Mouse (Mus musculus): ENCODE results near the gene Myo15b. TPM values are rescaled to one million over a fixed set of nuclear protein-coding genes. Genes with fewer than 3 reads are reported as not detected.
A peak's percentile ranks its signal among the peaks of the same experiment; 100 is the strongest.

The Myo15b gene
- polyA plus RNA-seq, 1 experiment from 2014 or later, result 11.1 TPM

GRCm38 (mm10) chr11:115819915-115820623 is 38.1 kb upstream of the Myo15b start:
- H3K4me1 ChIP-seq, result peaks cover 29% of the 10 kb centered on the region
- 71% methylated on average over 16 of the region's 16 CpGs for WGBS
- peak overlapping the region; percentile 73 for H3K27ac ChIP-seq
- H3K4me2 ChIP-seq, result no peak overlapping the region
- H3K27me3 ChIP-seq, result 0 out of 2 replicates have a peak, but pooled peaks cover 5% of the 10 kb centered on the region
- H3K9ac ChIP-seq, result no peak overlapping the region
- H3K4me3 ChIP-seq (replicated peaks), result no peak overlapping the region
- peaks cover 62% of the 10 kb centered on the region for H3K36me3 ChIP-seq
- no peak for ATAC-seq (replicated peaks; ENCODE audit: low FRiP score)
- no peaks in the 10 kb centered on the region for H3K9me3 ChIP-seq (replicated peaks)

DNA sequence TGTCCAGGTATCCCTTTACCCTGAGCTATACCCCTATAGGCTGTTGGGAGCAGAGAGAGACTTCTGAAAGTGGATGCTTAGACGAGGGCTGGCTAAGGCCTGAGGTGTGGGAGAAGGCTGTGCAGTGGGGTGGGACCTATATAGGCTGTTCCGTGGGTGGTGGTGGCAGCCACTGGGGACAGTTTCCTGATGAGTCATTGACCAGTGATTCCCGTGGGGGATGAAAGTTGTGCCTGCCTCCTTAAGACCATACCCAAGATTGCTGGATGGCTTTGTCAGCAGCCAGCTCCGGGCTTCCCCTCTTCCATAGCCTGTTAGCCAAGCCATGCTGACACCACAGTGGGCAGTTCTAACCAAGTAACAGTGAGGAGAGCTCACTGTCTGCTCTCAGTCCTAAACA is 37.2 kb upstream of the Myo15b start:
- H3K27ac ChIP-seq, result 0 out of 2 replicates have a peak overlapping the region, but pooled peaks have one; percentile 73
- H3K27me3 ChIP-seq, result 0 out of 2 replicates have a peak, but pooled peaks cover 5% of the 10 kb centered on the region
- ATAC-seq (replicated peaks; ENCODE audit: low FRiP score), result no peak
- WGBS, result 71% methylated on average over 4 of the region's 4 CpGs
- peaks cover 62% of the 10 kb centered on the region for H3K36me3 ChIP-seq
- H3K4me1 ChIP-seq, result peaks cover 24% of the 10 kb centered on the region
- no peak overlapping the region for H3K4me2 ChIP-seq
- H3K4me3 ChIP-seq (replicated peaks), result no peak overlapping the region
- no peak overlapping the region for H3K9ac ChIP-seq
- no peaks in the 10 kb centered on the region for H3K9me3 ChIP-seq (replicated peaks)

GRCm38 (mm10) chr11:115823774-115824740 is 34.1 kb upstream of the Myo15b start, which contains the start of gene Llgl2:
TSS of gene Llgl2 (plus strand) at chr11:115824049.
- 0 out of 2 replicates have a peak, but pooled peaks cover 5% of the 10 kb centered on the region for H3K27me3 ChIP-seq
- H3K4me3 ChIP-seq (replicated peaks), result peak within 1 kb of the TSS; percentile 88
- peaks cover 37% of the 10 kb centered on the region for H3K36me3 ChIP-seq
- WGBS, result under 1% methylated on average over 87 of the region's 87 CpGs
- peak within 1 kb of the TSS; percentile 85 for H3K27ac ChIP-seq
- no peaks in the 10 kb centered on the region for H3K9me3 ChIP-seq (replicated peaks)
- H3K4me1 ChIP-seq, result peaks cover 36% of the 10 kb centered on the region
- H3K4me2 ChIP-seq, result peak within 1 kb of the TSS; percentile 96
- H3K9ac ChIP-seq, result peak within 1 kb of the TSS; percentile 73
- ATAC-seq (replicated peaks; ENCODE audit: low FRiP score), result peak; percentile 98

DNA sequence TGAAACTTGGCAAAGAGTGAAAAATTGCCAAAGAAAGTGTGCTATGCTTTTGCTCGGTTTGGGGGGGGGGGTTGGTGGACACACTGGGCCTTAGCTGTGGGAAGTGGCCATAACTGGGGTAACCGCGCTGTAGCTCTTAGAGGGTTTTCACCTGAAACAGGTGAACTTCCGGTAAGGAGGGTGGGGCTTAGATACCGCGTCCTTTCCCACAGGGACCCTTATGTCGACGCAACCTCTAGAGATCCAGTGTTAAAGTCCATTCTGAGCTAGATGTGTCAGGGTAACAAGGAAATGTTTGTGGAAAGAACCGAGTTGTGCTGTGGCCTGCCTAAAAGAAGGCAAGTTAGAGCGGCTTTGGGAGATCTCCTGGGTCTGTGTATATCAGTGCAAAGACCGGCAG is 33.4 kb upstream of the Myo15b start:
- Histone ChIP-seq H3K9ac (peak overlapping the region; percentile 73; the same call in 1 of the 2 replicates), H3K27ac (peak overlapping the region; percentile 85; the same call in 1 of the 2 replicates), H3K9me3 (replicated peaks) (no peaks in the 10 kb centered on the region), H3K4me2 (peak overlapping the region; percentile 96), H3K4me3 (replicated peaks) (peak overlapping the region; percentile 88), H3K4me1 (peaks cover 44% of the 10 kb centered on the region), H3K27me3 (0 out of 2 replicates have a peak, but pooled peaks cover 5% of the 10 kb centered on the region), H3K36me3 (peaks cover 32% of the 10 kb centered on the region)
- WGBS, result 19% methylated on average over 11 of the region's 11 CpGs
- no peak for ATAC-seq (replicated peaks; ENCODE audit: low FRiP score)

DNA sequence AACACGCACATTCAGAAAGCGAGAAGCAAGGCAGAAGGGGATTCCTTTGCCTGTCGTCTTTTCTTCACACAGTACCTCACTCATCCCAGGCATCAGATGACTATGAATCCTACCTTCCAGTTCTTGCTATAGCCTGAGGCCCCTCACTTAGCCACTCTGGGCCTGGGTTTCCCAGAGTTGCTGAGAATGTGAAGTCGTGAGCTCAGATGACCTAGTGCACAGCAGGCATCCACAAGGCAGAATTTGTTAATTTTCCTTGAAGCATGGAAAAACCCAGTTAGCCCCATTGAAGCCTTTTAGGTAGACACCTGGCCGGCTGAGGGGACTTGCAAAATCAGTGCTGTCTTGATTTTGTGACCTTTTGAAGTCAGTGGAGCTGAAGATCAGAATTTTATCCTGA is 31.7 kb upstream of the Myo15b start:
- Histone ChIP-seq H3K4me3 (replicated peaks) (no peak overlapping the region), H3K27ac (no peak overlapping the region), H3K9ac (no peak overlapping the region), H3K27me3 (0 out of 2 replicates have a peak, but pooled peaks cover 5% of the 10 kb centered on the region), H3K4me2 (no peak overlapping the region), H3K4me1 (peaks cover 61% of the 10 kb centered on the region), H3K36me3 (peaks cover 15% of the 10 kb centered on the region), H3K9me3 (replicated peaks) (no peaks in the 10 kb centered on the region)
- 57% methylated on average over 5 of the region's 5 CpGs for WGBS
- ATAC-seq (replicated peaks; ENCODE audit: low FRiP score), result no peak

- Histone ChIP-seq H3K27ac (no peak overlapping the region), H3K4me3 (replicated peaks) (no peak overlapping the region), H3K9me3 (replicated peaks) (no peaks in the 10 kb centered on the region), H3K4me2 (no peak overlapping the region), H3K27me3 (0 out of 2 replicates have a peak, but pooled peaks cover 5% of the 10 kb centered on the region), H3K9ac (no peak overlapping the region), H3K36me3 (peaks cover 4% of the 10 kb centered on the region), H3K4me1 (peaks cover 72% of the 10 kb centered on the region)
- WGBS, result 92% methylated on average over 6 of the region's 6 CpGs
- ATAC-seq (replicated peaks; ENCODE audit: low FRiP score), result no peak
Measured at GRCm38 (mm10) chr11:115827624-115828023, 30.6 kb upstream of the Myo15b start.

DNA sequence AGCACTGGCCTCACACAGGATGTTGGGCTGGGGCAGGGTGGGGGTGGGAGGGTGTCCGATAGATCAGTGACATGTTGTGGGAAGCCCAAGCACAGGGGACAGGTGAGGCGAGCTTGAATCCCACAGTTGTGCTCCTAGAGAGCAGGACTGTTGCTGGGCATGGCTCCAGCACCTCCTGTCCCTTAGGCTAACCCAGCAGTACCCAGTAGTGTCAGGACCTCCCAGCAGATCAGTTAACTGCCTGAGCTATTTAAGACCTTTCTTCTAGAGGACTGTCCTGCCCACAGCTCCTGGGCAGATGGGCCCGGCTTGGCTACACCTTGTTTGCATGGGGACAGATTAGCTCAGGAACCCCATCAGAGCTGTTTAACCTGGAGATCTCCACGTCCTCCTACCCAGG is 29.2 kb upstream of the Myo15b start:
- H3K4me2 ChIP-seq, result no peak overlapping the region

DNA sequence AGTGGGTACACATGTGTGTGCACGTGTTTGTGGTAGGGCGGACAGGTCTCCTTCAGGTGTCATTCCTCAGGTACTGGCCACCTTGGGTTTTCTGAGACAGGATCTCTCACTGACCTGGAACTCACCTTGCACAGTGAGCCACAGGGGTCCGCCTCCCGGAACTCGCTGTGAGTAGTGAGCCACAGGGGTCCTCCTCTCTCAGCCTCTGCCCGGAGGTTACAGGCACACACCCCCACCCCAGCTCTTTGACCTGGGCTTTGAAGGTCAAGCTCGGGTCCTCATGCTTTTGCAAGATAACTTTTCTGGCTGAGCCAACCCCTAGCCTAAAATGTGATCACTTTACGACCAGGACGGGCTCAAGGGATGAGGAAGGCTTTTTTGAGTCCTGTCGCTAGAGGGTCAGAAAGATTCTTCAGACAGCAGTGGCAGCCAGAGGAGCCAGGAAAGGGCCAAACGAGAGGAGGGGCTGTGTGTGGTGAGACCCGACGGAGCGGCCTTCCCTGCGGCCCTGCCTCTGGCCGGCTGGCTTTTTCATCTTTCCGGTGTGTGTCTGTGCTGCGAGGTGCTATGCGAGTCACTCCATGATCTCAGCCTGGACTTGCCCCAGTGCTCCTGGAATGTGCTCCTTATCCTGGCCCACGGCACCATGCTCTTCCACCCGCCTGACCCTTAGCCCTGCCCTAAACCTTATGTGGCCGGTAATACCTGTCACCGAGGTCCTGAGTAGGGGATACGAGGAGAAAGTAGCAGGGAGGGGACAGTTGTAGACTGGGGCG is 27.5 kb upstream of the Myo15b start:
- Histone ChIP-seq H3K9ac (0 out of 2 replicates have a peak overlapping the region, but pooled peaks have one; percentile 3), H3K27ac (peak overlapping the region; percentile 91), H3K9me3 (replicated peaks) (no peaks in the 10 kb centered on the region), H3K36me3 (no peaks in the 10 kb centered on the region), H3K4me3 (replicated peaks) (no peak overlapping the region), H3K27me3 (no peaks in the 10 kb centered on the region), H3K4me1 (peaks cover 79% of the 10 kb centered on the region), H3K4me2 (peak overlapping the region; percentile 40)
- 0 out of 2 replicates have a peak, but pooled peaks have one; percentile 16 for ATAC-seq (replicated peaks; ENCODE audit: low FRiP score)
- WGBS, result 25% methylated on average over 25 of the region's 25 CpGs

More for the DNA sequence above, 29.2 kb upstream of the Myo15b start:
- no peaks in the 10 kb centered on the region for H3K36me3 ChIP-seq
- ATAC-seq (replicated peaks; ENCODE audit: low FRiP score), result no peak
- no peak overlapping the region; the same call in 1 of the 2 replicates for H3K27ac ChIP-seq
- H3K9me3 ChIP-seq (replicated peaks), result no peaks in the 10 kb centered on the region
- H3K4me1 ChIP-seq, result peaks cover 77% of the 10 kb centered on the region
- H3K9ac ChIP-seq, result no peak overlapping the region
- H3K27me3 ChIP-seq, result 0 out of 2 replicates have a peak, but pooled peaks cover 5% of the 10 kb centered on the region
- no peak overlapping the region for H3K4me3 ChIP-seq (replicated peaks)
- WGBS, result 54% methylated on average over 4 of the region's 4 CpGs

GRCm38 (mm10) chr11:115831518-115831917 is 26.7 kb upstream of the Myo15b start:
- H3K9ac ChIP-seq, result no peak overlapping the region
- H3K36me3 ChIP-seq, result no peaks in the 10 kb centered on the region
- H3K4me2 ChIP-seq, result peak overlapping the region; percentile 40
- H3K27me3 ChIP-seq, result no peaks in the 10 kb centered on the region
- no peak overlapping the region for H3K4me3 ChIP-seq (replicated peaks)
- peaks cover 87% of the 10 kb centered on the region for H3K4me1 ChIP-seq
- peak overlapping the region; percentile 91 for H3K27ac ChIP-seq
- no peaks in the 10 kb centered on the region for H3K9me3 ChIP-seq (replicated peaks)
- WGBS, result 42% methylated on average over 3 of the region's 3 CpGs
- ATAC-seq (replicated peaks; ENCODE audit: low FRiP score), result 0 out of 2 replicates have a peak, but pooled peaks have one; percentile 4

GRCm38 (mm10) chr11:115832064-115832463 is 26.1 kb upstream of the Myo15b start:
- Histone ChIP-seq H3K4me1 (peaks cover 88% of the 10 kb centered on the region), H3K27me3 (no peaks in the 10 kb centered on the region), H3K27ac (peak overlapping the region; percentile 91), H3K9me3 (replicated peaks) (no peaks in the 10 kb centered on the region), H3K4me2 (peak overlapping the region; percentile 40), H3K9ac (no peak overlapping the region), H3K4me3 (replicated peaks) (no peak overlapping the region), H3K36me3 (no peaks in the 10 kb centered on the region)
- 47% methylated on average over 6 of the region's 6 CpGs for WGBS
- no peak for ATAC-seq (replicated peaks; ENCODE audit: low FRiP score)

- peaks cover 90% of the 10 kb centered on the region for H3K4me1 ChIP-seq
- 3% methylated on average over 8 of the region's 8 CpGs for WGBS
- no peak overlapping the region for H3K9ac ChIP-seq
Measured at GRCm38 (mm10) chr11:115832523-115832922, 25.7 kb upstream of the Myo15b start.

More at GRCm38 (mm10) chr11:115832523-115832922, 25.7 kb upstream of the Myo15b start:
- H3K9me3 ChIP-seq (replicated peaks), result no peaks in the 10 kb centered on the region
- no peaks in the 10 kb centered on the region for H3K27me3 ChIP-seq
- peak; percentile 50; the same call in 1 of the 2 replicates for ATAC-seq (replicated peaks; ENCODE audit: low FRiP score)
- peak overlapping the region; percentile 91 for H3K27ac ChIP-seq
- peak overlapping the region; percentile 40 for H3K4me2 ChIP-seq
- no peak overlapping the region for H3K4me3 ChIP-seq (replicated peaks)
- no peaks in the 10 kb centered on the region for H3K36me3 ChIP-seq
